Mouse (Mus musculus) liver, postnatal 0 days (tissue): Measurements from ENCODE around the gene Cux1. TPM values are rescaled to one million over a fixed set of nuclear protein-coding genes. Genes with fewer than 3 reads are reported as not detected.

Source experiments
- ATAC-seq: fragments of 200-750 bp; cut with Nextera tagmentation; 2 replicates; pipeline ENCODE4 v1.8.0; 2017; ENCODE audit warnings: mild to moderate bottlenecking, moderate library complexity
- DNase-seq: peaks from one replicate; pipeline ENCODE4 v3.0.0-alpha.2; 2016
- H3K27ac ChIP-seq: fragments of 300-500 bp; sonication (generic); 2 replicates; pipeline ENCODE4 v1.5.1; 2014; ENCODE audit warnings: antibody characterized with exemption, moderate library complexity, mild to moderate bottlenecking, low read depth
- H3K27me3 ChIP-seq: fragments of 300-500 bp; sonication (generic); 2 replicates; pipeline ENCODE4 v1.6.1; 2014; ENCODE audit warnings: low read length, control low read depth, mixed read lengths; ENCODE audit not compliant: insufficient read depth
- H3K36me3 ChIP-seq: fragments of 300-500 bp; sonication (generic); replicated peaks from 2 replicates; pipeline ENCODE4 v1.6.1; 2014; ENCODE audit warnings: mild to moderate bottlenecking, control low read depth, low read length, moderate library complexity, mixed read lengths; ENCODE audit not compliant: insufficient read depth
- H3K4me1 ChIP-seq: fragments of 300-500 bp; sonication (generic); 2 replicates; pipeline ENCODE4 v1.6.1; 2014; ENCODE audit warnings: antibody characterized with exemption, mild to moderate bottlenecking, control low read depth; ENCODE audit not compliant: insufficient read depth
- H3K4me2 ChIP-seq: fragments of 300-500 bp; sonication (generic); 2 replicates; pipeline ENCODE4 v1.6.1; 2014; ENCODE audit warnings: low read depth, mild to moderate bottlenecking, low read length, moderate library complexity, mixed read lengths
- H3K4me3 ChIP-seq: fragments of 300-500 bp; sonication (generic); 2 replicates; pipeline ENCODE4 v1.5.1; 2014; ENCODE audit warnings: low read depth, low read length
- H3K9ac ChIP-seq: fragments of 300-500 bp; sonication (generic); replicated peaks from 2 replicates; pipeline ENCODE4 v1.6.1; 2014; ENCODE audit warnings: mild to moderate bottlenecking, moderate library complexity
- H3K9me3 ChIP-seq: fragments of 300-500 bp; sonication (generic); 2 replicates; pipeline ENCODE4 v1.6.1; 2016; ENCODE audit warnings: mild to moderate bottlenecking, control low read depth, low read length, mixed read lengths
- CTCF ChIP-seq: sonication (generic); IDR thresholded peaks from 2 replicates; pipeline ENCODE4 v1.5.1; 2016; ENCODE audit warnings: antibody characterized with exemption, low read depth
- EP300 ChIP-seq: IDR thresholded peaks from 2 replicates; pipeline ENCODE4 v1.6.1; 2016; ENCODE audit warnings: antibody characterized with exemption, low read depth, mild to moderate bottlenecking
- WGBS: fragments of 180-500 bp; shearing (Covaris S2); extraction: QIAGEN DNeasy Blood & Tissue Kit; methylation state at CpG from one replicate; pipeline ENCODE4 v1.1.7; 2014; ENCODE audit not compliant: insufficient replicate concordance; 5-methylcytosine and 5-hydroxymethylcytosine counted together
- polyA plus RNA-seq: library from polyadenylated mRNA; unstranded; fragments of >200 nt; fragmentation: Nextera tagmentation; extraction: Ambion mirVana; gene quantifications from 2 replicates; pipeline ENCODE4 v1.2.1, GENCODE M21; 2015

Gene Cux1
- polyA plus RNA-seq, 1 experiment from 2014 or later = 10.7 TPM

- no peak for ATAC-seq
- no peak for DNase-seq
- Histone ChIP-seq H3K27me3 (no peaks in the 10 kb centered on the region), H3K4me2 (no peak overlapping the region), H3K9ac (no peak overlapping the region), H3K4me1 (peaks cover 16% of the 10 kb centered on the region; the same call in 1 of the 2 replicates), H3K27ac (no peak overlapping the region), H3K9me3 (no peaks in the 10 kb centered on the region), H3K36me3 (no peaks in the 10 kb centered on the region), H3K4me3 (no peak overlapping the region)
- WGBS = 77% methylated on average over 1 of the region's 1 CpGs
- TF ChIP-seq CTCF (no peak), EP300 (no peak)
Measured at GRCm38 (mm10) chr5:136506262-136506661, 61.0 kb downstream of the Cux1 start.

DNA sequence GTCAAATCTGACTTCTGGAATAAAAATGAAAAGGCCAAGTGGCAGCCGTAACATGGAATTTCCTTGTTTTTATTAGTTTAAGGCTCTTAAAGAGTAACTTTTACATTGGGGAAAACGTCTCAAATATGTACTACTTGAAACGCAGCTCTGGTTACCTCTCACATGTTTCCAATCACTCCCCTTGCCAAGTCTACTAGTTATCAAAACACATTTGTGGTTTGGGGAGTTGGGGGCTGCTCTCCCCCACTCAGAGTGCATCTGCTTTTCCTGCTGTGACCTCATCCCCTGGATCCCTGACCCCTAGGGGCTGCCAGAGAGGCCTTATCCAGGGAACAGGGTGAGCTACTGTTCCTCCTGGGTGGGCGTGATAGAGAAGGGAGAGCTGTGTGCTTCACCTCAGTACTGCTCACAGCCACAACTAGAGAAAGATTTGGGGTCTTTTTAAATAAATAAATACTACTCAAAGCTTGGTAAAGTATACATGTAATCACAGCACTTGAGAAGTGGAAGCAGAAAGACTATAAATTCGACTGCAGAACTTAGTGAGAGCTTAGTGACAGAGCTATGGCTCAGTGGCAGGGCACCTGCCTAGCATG, 64.7 kb downstream of the Cux1 start:
- Histone ChIP-seq H3K36me3 (no peaks in the 10 kb centered on the region), H3K27me3 (no peaks in the 10 kb centered on the region), H3K4me2 (no peak overlapping the region), H3K4me3 (no peak overlapping the region), H3K27ac (no peak overlapping the region), H3K9me3 (no peaks in the 10 kb centered on the region), H3K9ac (no peak overlapping the region), H3K4me1 (peaks cover 7% of the 10 kb centered on the region; the same call in 1 of the 2 replicates)
- WGBS = 52% methylated on average over 5 of the region's 5 CpGs
- TF ChIP-seq EP300 (no peak), CTCF (no peak)
- ATAC-seq = no peak
- no peak for DNase-seq

DNA sequence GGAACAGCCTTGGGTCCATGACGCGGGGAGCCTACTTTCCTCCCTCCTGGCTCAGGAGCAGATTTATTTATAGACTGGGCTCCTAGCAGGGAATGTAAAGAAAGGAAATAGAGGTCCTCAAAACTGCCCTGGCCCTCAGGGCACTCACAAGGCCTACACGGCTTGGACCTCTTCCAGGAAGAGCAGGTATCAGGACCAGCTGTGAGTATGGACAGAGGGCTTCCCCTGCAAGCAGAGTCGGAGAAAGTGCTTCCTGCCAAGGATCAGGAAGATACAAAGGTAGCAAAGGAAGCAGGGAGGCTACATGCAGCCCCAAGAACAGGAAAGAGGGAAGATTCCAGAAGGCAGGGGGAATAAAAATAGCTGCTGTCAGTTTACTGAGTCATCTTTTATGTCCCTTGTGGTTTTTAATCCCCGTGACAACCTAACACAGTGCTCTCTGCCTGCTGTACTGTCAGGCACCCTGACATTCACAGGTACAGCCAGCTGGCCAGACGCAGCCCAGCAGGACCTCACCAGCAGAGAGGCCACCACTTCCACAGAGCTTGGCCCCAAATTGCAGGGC, 66.9 kb downstream of the Cux1 start:
- DNase-seq (no peak), ATAC-seq (no peak)
- H3K4me2 ChIP-seq = no peak overlapping the region
- H3K4me3 ChIP-seq = no peak overlapping the region
- H3K4me1 ChIP-seq = peaks cover 6% of the 10 kb centered on the region
- 0 out of 2 replicates have a peak, but pooled peaks have one; percentile 20 for TF ChIP-seq EP300
- no peak for TF ChIP-seq CTCF
- whole genome bisulfite sequencing = 35% methylated on average over 6 of the region's 6 CpGs
- H3K9me3 ChIP-seq = no peaks in the 10 kb centered on the region
- H3K9ac ChIP-seq = no peak overlapping the region
- H3K27me3 ChIP-seq = no peaks in the 10 kb centered on the region
- H3K27ac ChIP-seq = 0 out of 2 replicates have a peak overlapping the region, but pooled peaks have one; percentile 36
- H3K36me3 ChIP-seq = no peaks in the 10 kb centered on the region

DNA sequence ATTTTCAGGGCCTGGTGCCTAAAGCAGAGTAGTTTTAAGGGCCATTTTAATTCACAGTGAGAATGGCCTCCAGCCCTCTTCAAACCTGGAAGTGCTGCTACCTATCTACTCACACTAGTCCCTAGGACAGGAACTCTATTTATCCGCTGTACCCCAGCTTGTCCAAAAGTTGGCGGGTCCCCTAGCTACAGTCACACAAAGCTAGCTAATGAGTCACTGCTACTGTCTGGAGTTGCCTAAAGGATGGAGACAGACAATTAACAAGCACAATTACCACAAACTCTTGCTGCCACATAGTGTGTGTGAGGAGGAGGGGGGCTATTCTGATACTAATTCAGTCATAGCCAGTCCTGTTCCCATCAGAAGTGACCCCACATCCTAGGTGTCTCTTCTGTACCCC, 68.0 kb downstream of the Cux1 start:
- no peak overlapping the region for H3K9ac ChIP-seq
- H3K27ac ChIP-seq = no peak overlapping the region
- H3K36me3 ChIP-seq = no peaks in the 10 kb centered on the region
- no peak overlapping the region for H3K4me2 ChIP-seq
- WGBS = 90% methylated on average over 2 of the region's 2 CpGs
- TF ChIP-seq CTCF = no peak
- no peak for TF ChIP-seq EP300
- no peak for DNase-seq
- H3K27me3 ChIP-seq = no peaks in the 10 kb centered on the region
- ATAC-seq = no peak
- no peaks in the 10 kb centered on the region for H3K9me3 ChIP-seq
- H3K4me3 ChIP-seq = no peak overlapping the region
- H3K4me1 ChIP-seq = no peaks in the 10 kb centered on the region; the same call in 1 of the 2 replicates

DNA sequence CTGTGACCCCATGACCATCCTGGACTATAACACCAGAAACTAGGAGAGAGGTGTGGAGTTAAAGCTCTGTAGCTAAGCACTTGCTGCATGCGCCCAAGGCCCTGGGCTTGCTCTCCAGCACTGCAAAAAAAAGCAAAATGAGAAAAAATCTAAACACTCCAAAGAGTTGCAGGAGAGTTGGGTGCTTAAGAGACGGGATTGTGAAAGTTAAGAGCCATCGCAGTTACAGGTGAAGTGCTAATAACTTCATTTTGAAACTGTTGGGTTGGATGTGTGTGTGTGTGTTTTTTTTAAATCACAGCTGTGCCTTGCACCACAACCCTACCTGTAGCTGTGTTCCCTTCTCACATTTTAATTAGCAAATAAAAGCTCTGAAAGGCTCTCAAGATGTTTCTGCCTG, 68.5 kb downstream of the Cux1 start:
- H3K9ac ChIP-seq = no peak overlapping the region
- no peak for TF ChIP-seq EP300
- TF ChIP-seq CTCF = no peak
- H3K4me3 ChIP-seq = no peak overlapping the region
- no peaks in the 10 kb centered on the region for H3K9me3 ChIP-seq
- WGBS = 93% methylated on average over 3 of the region's 3 CpGs
- no peak overlapping the region for H3K27ac ChIP-seq
- H3K4me1 ChIP-seq = no peaks in the 10 kb centered on the region; the same call in 1 of the 2 replicates
- no peaks in the 10 kb centered on the region for H3K27me3 ChIP-seq
- DNase-seq = no peak
- no peak for ATAC-seq
- H3K36me3 ChIP-seq = no peaks in the 10 kb centered on the region
- H3K4me2 ChIP-seq = no peak overlapping the region

DNA sequence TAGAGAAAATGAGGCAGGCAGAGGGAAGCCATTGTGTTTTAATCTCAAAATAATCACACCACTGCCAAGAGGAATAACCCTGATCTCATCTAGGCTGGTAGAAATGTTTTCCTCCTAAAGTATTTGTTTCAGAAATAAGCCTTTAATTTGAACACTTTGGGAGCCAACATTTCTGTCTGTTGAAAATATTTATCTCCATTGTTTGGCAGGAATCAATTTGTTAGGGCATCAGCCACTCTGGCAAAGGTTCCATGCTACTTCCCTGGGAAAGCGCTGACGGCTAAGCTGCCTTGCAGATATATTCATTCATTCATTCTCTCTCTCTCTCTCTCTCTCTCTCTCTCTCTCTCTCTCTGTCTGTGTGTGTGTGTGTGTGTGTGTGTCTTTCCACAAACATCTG, 70.0 kb downstream of the Cux1 start:
- H3K4me1 ChIP-seq = no peaks in the 10 kb centered on the region; the same call in 1 of the 2 replicates
- no peak overlapping the region for H3K9ac ChIP-seq
- WGBS = 80% methylated on average over 2 of the region's 2 CpGs
- H3K4me2 ChIP-seq = no peak overlapping the region
- DNase-seq = no peak
- H3K9me3 ChIP-seq = no peaks in the 10 kb centered on the region
- TF ChIP-seq CTCF (no peak), EP300 (no peak)
- H3K27ac ChIP-seq = no peak overlapping the region
- no peak overlapping the region for H3K4me3 ChIP-seq
- H3K36me3 ChIP-seq = no peaks in the 10 kb centered on the region
- no peak for ATAC-seq
- no peaks in the 10 kb centered on the region for H3K27me3 ChIP-seq
